Mouse (Mus musculus) cortical plate, adult 2 months (tissue): ENCODE data around the gene Uncx. TPM values are rescaled to one million over a fixed set of nuclear protein-coding genes. Genes with fewer than 3 reads are reported as not detected.
"Not testable (repeated sequence)": the region's sequence is repeated elsewhere in the genome, so short reads cannot be mapped to it uniquely, and the experiment has no call there.

Experiments
- H3K27ac ChIP-seq: fragments of 200-500 bp; 2 replicates; pipeline ENCODE4 v1.5.1; 2012; ENCODE audit warnings: low read length, control low read depth, inconsistent platforms; ENCODE audit not compliant: insufficient read depth
- H3K4me1 ChIP-seq: fragments of 200-500 bp; 2 replicates; pipeline ENCODE4 v1.6.1; 2011; ENCODE audit warnings: low read length; ENCODE audit not compliant: control insufficient read depth, insufficient read depth
- H3K4me3 ChIP-seq: fragments of 200-500 bp; 2 replicates; pipeline ENCODE4 v1.5.1; 2011; ENCODE audit warnings: mild to moderate bottlenecking, low read length, control low read depth; ENCODE audit not compliant: insufficient read depth
- CTCF ChIP-seq: fragments of 200-500 bp; IDR thresholded peaks from 2 replicates; pipeline ENCODE4 v1.5.1; 2011; ENCODE audit warnings: mild to moderate bottlenecking, control low read depth, low read length; ENCODE audit not compliant: insufficient read depth; ENCODE audit errors: extremely low read depth
- POLR2A ChIP-seq: fragments of 200-500 bp; IDR thresholded peaks from 2 replicates; pipeline ENCODE4 v1.6.1; 2011; ENCODE audit warnings: mild to moderate bottlenecking, low read length, control low read depth; ENCODE audit not compliant: insufficient read depth; ENCODE audit errors: extremely low read depth
- polyA plus RNA-seq: library from polyadenylated mRNA; depleted of rRNA; stranded (reverse); fragments of >200 nt; gene quantifications from 2 replicates; pipeline ENCODE4 v1.2.3, GENCODE M21; 2012; rRNA removed

The Uncx gene
- polyA plus RNA-seq, 1 experiment, result not detected

DNA sequence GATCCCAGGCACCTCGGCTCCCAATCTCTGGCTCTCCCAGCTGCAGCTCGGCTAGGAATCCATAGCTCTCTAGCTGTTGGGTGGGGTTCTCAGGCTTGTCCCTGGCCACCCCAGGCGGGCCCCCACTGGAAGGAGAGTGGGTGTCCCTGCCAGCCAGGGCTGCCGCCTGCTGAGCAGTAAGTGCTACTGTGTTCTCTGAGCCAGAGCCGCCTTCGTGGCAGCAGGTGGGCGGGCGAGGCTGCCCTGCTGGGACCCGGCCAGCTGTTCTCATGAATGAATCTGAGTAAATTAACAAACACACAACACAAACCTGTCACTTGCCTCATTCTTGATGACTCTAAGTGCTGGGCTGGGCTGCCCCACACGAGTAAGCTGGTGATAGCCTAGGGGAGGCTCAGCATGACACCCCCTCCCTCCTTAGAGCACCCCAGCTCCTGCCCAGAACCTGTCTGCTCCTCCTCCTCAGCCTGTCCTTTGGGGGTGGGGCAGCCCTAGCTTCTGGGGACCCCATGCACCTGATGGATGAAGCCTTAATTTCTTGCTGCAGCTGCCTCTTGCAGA is 38.1 kb downstream of the Uncx start:
- no peak for TF ChIP-seq POLR2A
- no peak for TF ChIP-seq CTCF
- Histone ChIP-seq H3K27ac (no peak overlapping the region), H3K4me3 (no peak overlapping the region), H3K4me1 (no peaks in the 10 kb centered on the region)

DNA sequence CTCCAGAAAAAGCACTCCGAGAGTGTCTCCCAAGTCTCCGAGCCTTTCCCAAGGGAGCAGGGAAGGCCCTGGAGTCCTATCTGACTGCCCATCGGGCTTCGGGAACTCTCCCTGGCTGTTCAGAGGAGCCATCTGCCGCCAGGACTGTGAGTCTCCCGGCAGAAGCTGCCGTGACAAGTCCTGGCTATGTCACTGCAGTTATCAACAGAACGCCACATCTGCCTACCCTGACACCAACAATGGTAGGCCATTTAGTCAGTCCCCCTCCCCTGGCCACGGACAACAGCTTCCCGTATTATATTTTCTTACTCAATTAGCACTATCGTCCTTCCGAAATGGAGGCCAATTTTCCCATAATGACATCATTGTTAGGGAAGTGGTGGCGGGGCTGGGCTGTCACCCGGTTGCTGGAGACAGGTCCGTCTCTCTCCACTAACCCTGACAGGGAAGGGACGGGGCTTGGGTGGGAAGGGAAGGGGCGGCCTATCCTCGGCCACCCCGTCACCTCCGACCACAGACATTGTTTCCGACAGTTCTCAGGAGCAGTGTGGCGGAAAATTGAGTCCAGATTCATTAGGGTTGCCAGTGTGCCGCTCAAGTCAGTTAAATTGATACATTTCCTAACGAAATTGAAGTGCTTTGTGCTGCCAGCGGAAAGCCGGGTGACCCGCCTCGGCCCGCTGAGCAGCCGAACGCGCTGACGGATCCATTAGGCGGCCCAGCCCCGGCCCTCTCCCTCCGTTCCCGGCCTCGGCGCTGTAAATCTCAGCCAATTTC is 41.9 kb downstream of the Uncx start:
- H3K4me3 ChIP-seq, result no peak overlapping the region
- H3K4me1 ChIP-seq, result no peaks in the 10 kb centered on the region
- no peak overlapping the region for H3K27ac ChIP-seq
- TF ChIP-seq CTCF, result no peak
- no peak for TF ChIP-seq POLR2A

- H3K4me3 ChIP-seq, result no peak overlapping the region
- H3K27ac ChIP-seq, result no peak overlapping the region
- no peaks in the 10 kb centered on the region for H3K4me1 ChIP-seq
- TF ChIP-seq CTCF, result no peak
- no peak for TF ChIP-seq POLR2A
Observed at GRCm38 (mm10) chr5:139585748-139586060, 42.4 kb downstream of the Uncx start.

GRCm38 (mm10) chr5:139587459-139587858 is 44.2 kb downstream of the Uncx start:
- not testable (repeated sequence) for H3K4me3 ChIP-seq, H3K4me1 ChIP-seq, H3K27ac ChIP-seq

DNA sequence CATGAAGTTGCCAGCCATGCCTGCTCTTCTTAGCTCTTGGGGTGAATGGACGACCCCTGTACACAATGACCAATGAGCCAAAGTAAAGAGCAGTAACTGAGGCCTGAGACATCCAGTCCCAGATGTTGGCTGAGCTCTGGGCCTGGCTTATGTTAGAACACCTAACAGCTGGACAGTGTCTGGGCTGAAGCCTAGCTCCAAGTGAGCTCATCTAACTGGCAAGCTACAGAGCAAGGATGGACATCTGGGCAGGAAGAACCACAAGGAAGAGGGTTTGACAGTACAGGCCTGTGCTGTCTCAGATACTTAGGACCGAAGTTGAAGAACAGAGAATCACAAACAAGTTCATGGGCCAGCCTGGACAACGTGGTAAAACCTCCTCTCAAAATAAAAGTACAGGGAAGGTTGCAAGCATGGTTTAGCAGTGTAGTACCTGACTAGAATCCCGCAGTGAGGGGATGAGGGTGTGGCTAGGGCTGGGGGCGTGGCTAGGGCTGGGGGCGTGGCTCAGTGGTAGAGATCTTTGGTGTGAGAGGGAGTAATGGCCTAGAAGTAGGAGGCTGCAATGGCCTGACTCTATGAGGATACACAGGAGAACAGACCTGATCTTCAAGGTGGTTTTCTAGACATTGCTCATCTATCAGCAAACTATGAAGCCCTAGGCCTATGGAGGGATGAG is 47.5 kb downstream of the Uncx start:
- H3K4me1 ChIP-seq, H3K4me3 ChIP-seq, H3K27ac ChIP-seq: not testable (repeated sequence)

DNA sequence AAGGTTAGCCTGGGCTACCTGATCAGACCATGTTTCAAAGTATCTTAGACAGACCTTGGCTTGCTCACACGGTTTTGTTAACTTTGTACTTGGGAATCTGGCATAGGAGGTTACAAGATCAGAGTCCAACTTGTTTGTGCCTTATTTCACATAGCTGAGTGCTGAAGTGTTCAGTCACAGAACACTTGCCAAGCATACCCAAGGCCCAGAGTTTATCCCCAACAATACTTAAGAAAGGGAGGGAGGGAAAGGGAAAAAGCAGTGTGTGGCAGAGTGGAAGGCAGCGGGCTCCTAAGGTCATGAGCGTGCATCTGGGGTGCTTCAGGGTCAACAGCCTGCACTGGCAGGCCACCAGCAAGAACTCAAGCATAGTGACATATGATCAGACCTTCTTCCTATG is 48.7 kb downstream of the Uncx start:
- H3K4me3 ChIP-seq, result no peak overlapping the region
- no peak overlapping the region for H3K27ac ChIP-seq
- no peak for TF ChIP-seq POLR2A
- TF ChIP-seq CTCF, result no peak
- H3K4me1 ChIP-seq, result no peaks in the 10 kb centered on the region

DNA sequence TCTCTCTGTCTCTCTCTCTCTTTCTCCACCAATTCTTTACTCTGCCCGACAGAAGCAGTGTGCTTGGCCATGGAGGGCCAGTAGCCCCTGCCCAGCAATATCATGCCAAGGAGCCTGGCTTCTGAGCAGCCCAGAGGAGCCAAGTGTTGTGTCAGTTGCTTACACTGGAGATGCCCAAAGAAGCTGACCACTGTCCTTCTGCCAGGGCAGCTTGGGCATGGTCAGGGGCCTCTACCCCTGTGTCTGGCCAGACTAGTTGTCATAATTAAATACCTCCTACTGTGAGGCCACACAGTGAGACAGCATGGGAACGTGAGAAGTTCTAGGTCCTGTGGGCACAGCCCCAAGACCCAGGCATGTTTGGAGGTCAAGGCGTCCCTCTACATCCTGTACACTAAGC is 49.6 kb downstream of the Uncx start:
- no peak overlapping the region for H3K4me3 ChIP-seq
- H3K27ac ChIP-seq, result no peak overlapping the region
- H3K4me1 ChIP-seq, result no peaks in the 10 kb centered on the region
- TF ChIP-seq CTCF, result no peak
- TF ChIP-seq POLR2A, result no peak

- Histone ChIP-seq H3K27ac (no peak overlapping the region), H3K4me3 (no peak overlapping the region), H3K4me1 (no peaks in the 10 kb centered on the region)
- TF ChIP-seq CTCF, result no peak
- no peak for TF ChIP-seq POLR2A
Observed at GRCm38 (mm10) chr5:139593746-139594145, 50.5 kb downstream of the Uncx start.

DNA sequence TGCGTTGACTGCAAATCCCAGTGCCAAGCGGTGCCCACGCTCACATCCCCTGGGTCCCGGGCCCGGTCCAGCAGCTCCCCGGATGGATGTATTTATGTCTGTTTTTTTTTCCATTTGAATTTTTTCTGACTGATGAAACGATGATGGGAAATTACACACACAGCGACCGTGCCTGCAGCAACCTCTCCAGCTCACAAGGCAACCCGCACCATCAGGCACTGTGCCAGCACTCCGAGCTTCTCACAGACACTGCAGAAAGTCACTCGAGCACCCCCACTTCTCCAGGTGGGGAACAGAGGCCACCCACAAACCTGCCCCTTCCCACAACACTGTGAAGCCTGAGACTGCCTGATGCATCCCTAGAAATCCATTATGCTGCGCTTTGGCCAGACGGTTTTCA is 51.7 kb downstream of the Uncx start:
- TF ChIP-seq CTCF (no peak), POLR2A (no peak)
- Histone ChIP-seq H3K4me3 (no peak overlapping the region), H3K4me1 (no peaks in the 10 kb centered on the region), H3K27ac (no peak overlapping the region)

Other genes starting within 250 kb of the Uncx start
- 271 and 275 TPM in 2 replicates for gene Adap1, start 217.9 kb upstream of the Uncx start, polyA plus RNA-seq
- gene Cox19, start 192.1 kb upstream of the Uncx start, polyA plus RNA-seq, result 90.2 and 92.7 TPM in 2 replicates
- not detected in 2 replicates for gene Cyp2w1, start 190.9 kb upstream of the Uncx start, polyA plus RNA-seq
- gene Gpr146, start 165.8 kb upstream of the Uncx start, polyA plus RNA-seq, result 15.3 and 16.3 TPM in 2 replicates
- 0.44 TPM in 2 replicates for gene C130050O18Rik, start 138.2 kb upstream of the Uncx start, polyA plus RNA-seq
- 4.7 and 4.8 TPM in 2 replicates for gene Gper1, start 120.3 kb upstream of the Uncx start, polyA plus RNA-seq
- gene 3110082I17Rik, start 83.0 kb upstream of the Uncx start, polyA plus RNA-seq, result 12.9 and 15.4 TPM in 2 replicates
- 52.5 and 55.4 TPM in 2 replicates for gene Zfand2a, start 58.9 kb upstream of the Uncx start, polyA plus RNA-seq
- 1.4 and 1.5 TPM in 2 replicates for gene Micall2, start 192.8 kb downstream of the Uncx start, polyA plus RNA-seq
- gene Ints1, start 232.2 kb downstream of the Uncx start, polyA plus RNA-seq, result 66.5 and 68.5 TPM in 2 replicates
- gene Mafk, start 248.0 kb downstream of the Uncx start, polyA plus RNA-seq, result 7.6 and 7.9 TPM in 2 replicates